Mouse (Mus musculus) liver, embryonic 13.5 days (tissue): Measurements from ENCODE around the gene Ap3b1. TPM values are rescaled to one million over a fixed set of nuclear protein-coding genes. Genes with fewer than 3 reads are reported as not detected.

Experiments used
- ATAC-seq: fragments of 200-750 bp; cut with Nextera tagmentation; 2 replicates; pipeline ENCODE4 v1.8.0; 2017; ENCODE audit warnings: low read depth, mild to moderate bottlenecking, moderate number of reproducible peaks, moderate library complexity
- DNase-seq: peaks from one replicate; pipeline ENCODE4 v3.0.0; 2022
- H3K27ac ChIP-seq: fragments of 300-500 bp; sonication (generic); 2 replicates; pipeline ENCODE4 v1.5.1; 2015; ENCODE audit warnings: moderate library complexity, mild to moderate bottlenecking, inconsistent platforms
- H3K27me3 ChIP-seq: fragments of 300-500 bp; sonication (generic); 2 replicates; pipeline ENCODE4 v1.6.1; 2015; ENCODE audit warnings: mild to moderate bottlenecking, inconsistent platforms
- H3K36me3 ChIP-seq: fragments of 300-500 bp; sonication (generic); 2 replicates; pipeline ENCODE4 v1.6.1; 2015; ENCODE audit warnings: mild to moderate bottlenecking, inconsistent platforms
- H3K4me1 ChIP-seq: fragments of 300-500 bp; sonication (generic); replicated peaks from 2 replicates; pipeline ENCODE4 v1.6.1; 2015; ENCODE audit warnings: inconsistent platforms
- H3K4me2 ChIP-seq: fragments of 300-500 bp; sonication (generic); 2 replicates; pipeline ENCODE4 v1.6.1; 2015; ENCODE audit warnings: inconsistent platforms, mild to moderate bottlenecking, moderate library complexity
- H3K4me3 ChIP-seq: fragments of 300-500 bp; sonication (generic); replicated peaks from 2 replicates; pipeline ENCODE4 v1.5.1; 2015; ENCODE audit warnings: mild to moderate bottlenecking, inconsistent platforms
- H3K9ac ChIP-seq: fragments of 300-500 bp; sonication (generic); 2 replicates; pipeline ENCODE4 v1.6.1; 2015; ENCODE audit warnings: mild to moderate bottlenecking, inconsistent platforms
- H3K9me3 ChIP-seq: fragments of 300-500 bp; sonication (generic); replicated peaks from 2 replicates; pipeline ENCODE4 v1.6.1; 2016; ENCODE audit warnings: inconsistent platforms
- WGBS: fragments of 180-500 bp; shearing (Covaris S2); methylation state at CpG from one replicate; pipeline ENCODE4 v1.1.7; 2015; ENCODE audit not compliant: insufficient replicate concordance; 5-methylcytosine and 5-hydroxymethylcytosine counted together
- microRNA-seq: library from miRNA; unstranded; fragments of <30 nt; microRNA quantifications from one replicate; pipeline ENCODE4, GENCODE M21; 2016
- polyA plus RNA-seq: library from polyadenylated mRNA; unstranded; fragments of >200 nt; fragmentation: Nextera tagmentation; extraction: Ambion mirVana; gene quantifications from 2 replicates; pipeline ENCODE4 v1.2.1, GENCODE M21; 2015

Ap3b1 gene
- polyA plus RNA-seq, 1 experiment from 2014 or later: 18.5 TPM

DNA sequence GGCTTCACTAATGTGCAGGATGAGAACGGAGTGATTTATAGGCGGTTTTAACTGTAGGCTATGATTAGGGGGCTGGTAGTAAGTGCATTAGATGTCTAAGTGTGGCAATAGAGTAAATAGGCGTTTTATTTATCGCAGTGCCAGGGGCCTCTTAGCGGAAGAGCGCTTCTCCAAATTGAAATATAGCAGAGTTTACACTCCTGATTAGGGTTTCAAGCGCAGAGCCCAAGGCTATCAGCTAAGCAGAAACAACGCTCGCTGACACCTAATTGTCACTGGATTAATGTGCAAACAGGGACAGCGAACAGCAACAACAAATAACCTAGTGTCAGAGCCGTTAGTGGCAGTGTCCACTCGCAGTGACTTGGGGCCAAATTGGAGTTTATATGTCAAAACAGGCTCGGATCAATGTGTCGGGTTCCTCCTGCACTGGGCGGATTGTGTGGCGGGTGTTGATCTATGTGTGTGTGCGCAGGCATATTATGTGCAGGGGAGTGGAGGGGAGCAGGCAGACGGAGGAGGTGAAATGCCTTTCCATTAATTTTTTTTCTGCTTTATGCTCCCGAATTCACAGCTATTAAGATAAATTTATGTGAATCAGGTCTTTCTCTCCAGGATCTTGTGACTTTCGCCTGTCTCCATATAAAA, 237.8 kb downstream of the Ap3b1 start:
- Histone ChIP-seq H3K4me1 (peaks cover 5% of the 10 kb centered on the region; the same call in 1 of the 2 replicates), H3K27me3 (peaks cover 91% of the 10 kb centered on the region), H3K4me3 (peak overlapping the region; percentile 28; the same call in 1 of the 2 replicates), H3K4me2 (peak overlapping the region; percentile 37), H3K9me3 (no peaks in the 10 kb centered on the region), H3K27ac (no peak overlapping the region), H3K36me3 (no peaks in the 10 kb centered on the region), H3K9ac (no peak overlapping the region)
- ATAC-seq (no peak), DNase-seq (no peak)
- WGBS: 15% methylated on average over 20 of the region's 20 CpGs

GRCm38 (mm10) chr13:94599718-94600117, 241.0 kb downstream of the Ap3b1 start:
- 19% methylated on average over 8 of the region's 8 CpGs for WGBS
- no peak overlapping the region for H3K9ac ChIP-seq
- DNase-seq: no peak
- H3K4me2 ChIP-seq: no peak overlapping the region
- no peaks in the 10 kb centered on the region for H3K36me3 ChIP-seq
- H3K27me3 ChIP-seq: peaks cover 78% of the 10 kb centered on the region
- H3K4me1 ChIP-seq: peaks cover 5% of the 10 kb centered on the region; the same call in 1 of the 2 replicates
- no peak for ATAC-seq
- no peak overlapping the region for H3K4me3 ChIP-seq
- no peak overlapping the region for H3K27ac ChIP-seq
- no peaks in the 10 kb centered on the region for H3K9me3 ChIP-seq

- no peak for ATAC-seq
- H3K27me3 ChIP-seq: peaks cover 16% of the 10 kb centered on the region
- no peak overlapping the region for H3K9ac ChIP-seq
- no peak overlapping the region for H3K4me2 ChIP-seq
- WGBS: 68% methylated on average over 9 of the region's 9 CpGs
- no peak overlapping the region for H3K27ac ChIP-seq
- no peaks in the 10 kb centered on the region for H3K36me3 ChIP-seq
- no peak for DNase-seq
- no peaks in the 10 kb centered on the region for H3K9me3 ChIP-seq
- H3K4me1 ChIP-seq: no peaks in the 10 kb centered on the region
- H3K4me3 ChIP-seq: no peak overlapping the region
These were observed 248.5 kb downstream of the Ap3b1 start for GRCm38 (mm10) chr13:94607035-94607860.

GRCm38 (mm10) chr13:94607861-94608223, 249.1 kb downstream of the Ap3b1 start:
- WGBS: 60% methylated on average over 7 of the region's 7 CpGs
- ATAC-seq: no peak

GRCm38 (mm10) chr13:94608420-94608831, 249.7 kb downstream of the Ap3b1 start:
- no peak for DNase-seq
- 30% methylated on average over 11 of the region's 11 CpGs for WGBS

More at GRCm38 (mm10) chr13:94607861-94608223, 249.1 kb downstream of the Ap3b1 start:
- no peak for DNase-seq
- Histone ChIP-seq H3K4me1 (no peaks in the 10 kb centered on the region), H3K36me3 (no peaks in the 10 kb centered on the region), H3K27ac (no peak overlapping the region), H3K27me3 (peaks cover 16% of the 10 kb centered on the region), H3K4me3 (no peak overlapping the region), H3K4me2 (no peak overlapping the region), H3K9ac (no peak overlapping the region), H3K9me3 (no peaks in the 10 kb centered on the region)

GRCm38 (mm10) chr13:94608947-94609346, 250.2 kb downstream of the Ap3b1 start:
- no peaks in the 10 kb centered on the region for H3K36me3 ChIP-seq
- H3K27ac ChIP-seq: no peak overlapping the region
- DNase-seq (no peak), ATAC-seq (no peak)
- H3K4me2 ChIP-seq: no peak overlapping the region
- 73% methylated on average over 10 of the region's 10 CpGs for WGBS
- H3K9ac ChIP-seq: no peak overlapping the region
- no peak overlapping the region for H3K4me3 ChIP-seq
- H3K9me3 ChIP-seq: no peaks in the 10 kb centered on the region
- H3K27me3 ChIP-seq: peaks cover 10% of the 10 kb centered on the region
- no peaks in the 10 kb centered on the region for H3K4me1 ChIP-seq

More at GRCm38 (mm10) chr13:94608420-94608831, 249.7 kb downstream of the Ap3b1 start:
- H3K9me3 ChIP-seq: no peaks in the 10 kb centered on the region
- no peaks in the 10 kb centered on the region for H3K36me3 ChIP-seq
- peaks cover 16% of the 10 kb centered on the region for H3K27me3 ChIP-seq
- H3K4me2 ChIP-seq: no peak overlapping the region
- H3K4me3 ChIP-seq: no peak overlapping the region
- ATAC-seq: no peak
- no peak overlapping the region for H3K27ac ChIP-seq
- H3K4me1 ChIP-seq: no peaks in the 10 kb centered on the region
- H3K9ac ChIP-seq: no peak overlapping the region

Small RNAs within 50 kb of the gene (microRNA-seq; reads per million reads assigned to microRNA genes)
- gene Gm25109: not detected

Other genes starting within 250 kb of the Ap3b1 start
- gene Scamp1, start 73.1 kb upstream of the Ap3b1 start, polyA plus RNA-seq: 8.0 and 9.9 TPM in 2 replicates